In genomic region chr9:95428277-95428676, GRCm38 (mm10) we compare ENCODE assay signal across 22 mouse cellular contexts. TPM values are rescaled to one million over a fixed set of nuclear protein-coding genes. Genes with fewer than 3 reads are reported as not detected.
DNase-seq lines count a peak whose midpoint lies in the region; ATAC-seq and TF ChIP-seq lines count a peak whose summit lies in the region.
"Had no signal": no experiment of that assay in that cellular context is flagged by ENCODE, and none has a peak within 500 bp of the region (broad histone marks: within the 10 kb centered on the region; RNA-seq: fewer than 3 reads in every experiment).

No protein-coding gene starts in this region.

- H3K4me3 ChIP-seq in kidney, embryonic 16.5 days (ENCODE audit: low read length) = no peak overlapping the region
- no peak overlapping the region for H3K4me3 ChIP-seq in lung, embryonic 14.5 days (ENCODE audit: low read depth, low read length)
- H3K4me3 ChIP-seq in neural tube, embryonic 15.5 days (replicated peaks) = no peak overlapping the region
- H3K4me3 ChIP-seq: embryonic facial prominence, embryonic 10.5 days; forebrain, embryonic 13.5 days; heart, adult 2 months; heart, embryonic 13.5 days; hindbrain, embryonic 15.5 days had no signal

- H3K27ac ChIP-seq in kidney, embryonic 16.5 days (ENCODE audit: low read length) = no peak overlapping the region
- no peak overlapping the region for H3K27ac ChIP-seq in lung, embryonic 14.5 days (ENCODE audit: low read depth)
- no peak overlapping the region for H3K27ac ChIP-seq in neural tube, embryonic 15.5 days (replicated peaks)
- H3K27ac ChIP-seq: embryonic facial prominence, embryonic 10.5 days; forebrain, embryonic 13.5 days; heart, adult 2 months; heart, embryonic 13.5 days; hindbrain, embryonic 15.5 days had no signal

- no peak overlapping the region for H3K4me2 ChIP-seq in kidney, embryonic 16.5 days (replicated peaks; ENCODE audit: low read depth, low read length)
- no peak overlapping the region for H3K4me2 ChIP-seq in lung, embryonic 14.5 days
- no peak overlapping the region for H3K4me2 ChIP-seq in neural tube, embryonic 15.5 days
- H3K4me2 ChIP-seq: forebrain, embryonic 13.5 days; heart, embryonic 13.5 days; hindbrain, embryonic 15.5 days had no signal

- H3K4me1 ChIP-seq in kidney, embryonic 16.5 days (ENCODE audit: insufficient read depth, low read length) = 0 out of 2 replicates have a peak, but pooled peaks cover 4% of the 10 kb centered on the region
- no peaks in the 10 kb centered on the region for H3K4me1 ChIP-seq in lung, embryonic 14.5 days (ENCODE audit: insufficient read depth)
- H3K4me1 ChIP-seq in neural tube, embryonic 15.5 days = peaks cover 9% of the 10 kb centered on the region; the same call in 1 of the 2 replicates
- H3K4me1 ChIP-seq: embryonic facial prominence, embryonic 10.5 days; forebrain, embryonic 13.5 days; heart, embryonic 13.5 days; hindbrain, embryonic 15.5 days had no signal

- no peaks in the 10 kb centered on the region for H3K36me3 ChIP-seq in kidney, embryonic 16.5 days (ENCODE audit: insufficient read depth, low read length)
- H3K36me3 ChIP-seq in lung, embryonic 14.5 days (ENCODE audit: insufficient read depth) = no peaks in the 10 kb centered on the region
- H3K36me3 ChIP-seq in neural tube, embryonic 15.5 days = no peaks in the 10 kb centered on the region
- H3K36me3 ChIP-seq: embryonic facial prominence, embryonic 10.5 days; heart, embryonic 13.5 days; hindbrain, embryonic 15.5 days had no signal

- ATAC-seq in kidney, embryonic 16.5 days (ENCODE audit: low FRiP score, low TSS enrichment) = peak; percentile 65
- peak; percentile 69; the same call in 1 of the 2 replicates for ATAC-seq in lung, embryonic 14.5 days (ENCODE audit: insufficient read depth)
- peak; percentile 38; the same call in 1 of the 2 replicates for ATAC-seq in neural tube, embryonic 15.5 days (ENCODE audit: low FRiP score)
- ATAC-seq: activated CD4-positive, CD25-positive, alpha-beta regulatory T cell, adult 4 months; forebrain, embryonic 13.5 days; forebrain, postnatal 0 days; Patski had no signal

- H3K9ac ChIP-seq in kidney, embryonic 16.5 days (replicated peaks; ENCODE audit: low read length) = no peak overlapping the region
- H3K9ac ChIP-seq in lung, embryonic 14.5 days = no peak overlapping the region
- no peak overlapping the region for H3K9ac ChIP-seq in neural tube, embryonic 15.5 days (replicated peaks)
- H3K9ac ChIP-seq: forebrain, embryonic 13.5 days; forebrain, postnatal 0 days; heart, embryonic 13.5 days; hindbrain, embryonic 15.5 days had no signal

- H3K27me3 ChIP-seq in kidney, embryonic 16.5 days (ENCODE audit: insufficient read depth, low read length) = no peaks in the 10 kb centered on the region
- no peaks in the 10 kb centered on the region for H3K27me3 ChIP-seq in lung, embryonic 14.5 days (ENCODE audit: insufficient read depth, low read length)
- no peaks in the 10 kb centered on the region for H3K27me3 ChIP-seq in neural tube, embryonic 15.5 days (replicated peaks)
- H3K27me3 ChIP-seq: CH12.LX; forebrain, embryonic 13.5 days; heart, embryonic 13.5 days; hindbrain, embryonic 15.5 days; Patski had no signal

- 61% methylated on average over 4 of the region's 4 CpGs for WGBS in kidney, embryonic 16.5 days
- WGBS in lung, embryonic 14.5 days = 83% methylated on average over 4 of the region's 4 CpGs
- 75% methylated on average over 4 of the region's 4 CpGs for WGBS in neural tube, embryonic 15.5 days

- no peaks in the 10 kb centered on the region for H3K9me3 ChIP-seq in kidney, embryonic 16.5 days (ENCODE audit: low read length)
- no peaks in the 10 kb centered on the region; the same call in 1 of the 2 replicates for H3K9me3 ChIP-seq in lung, embryonic 14.5 days (ENCODE audit: low read depth, low read length)
- H3K9me3 ChIP-seq in neural tube, embryonic 15.5 days (replicated peaks) = 0 out of 2 replicates have a peak, but pooled peaks cover 4% of the 10 kb centered on the region
- H3K9me3 ChIP-seq: embryonic facial prominence, embryonic 10.5 days; forebrain, embryonic 13.5 days; hindbrain, embryonic 15.5 days had no signal

- DNase-seq in heart, adult 11 months = peak; percentile 74
- no peak for DNase-seq in heart, adult 8-10 months (ENCODE audit: low spot score)
- no peak for DNase-seq in kidney, adult 18-20 months
- peak; percentile 58 for DNase-seq in lung, embryonic 14.5 days
- no peak for DNase-seq in lung, postnatal 14 days
- DNase-seq in neural tube, embryonic 10.5 days (ENCODE audit: extremely low spot score, low spot score) = no peak
- DNase-seq: adrenal gland, adult 2 months; adrenal gland, postnatal 36 days; cerebellum, adult 2 months; forebrain, postnatal 0 days; gastrocnemius, postnatal 36 days; heart, adult 2 months; heart, postnatal 36 days had no signal

- no peak for TF ChIP-seq CTCF in lung, embryonic 14.5 days (IDR thresholded peaks at IDR 0.05; ENCODE audit: low read depth)

RNA-seq across cellular contexts. Expression of gene Chst2, which starts 21.8 kb away (rescaled TPM):
- 1 to 10 TPM in 3 of 4 experiments, under 1 TPM in 1; 0.95 to 1.2 (median 1.0) TPM for total RNA-seq in heart, adult 8-10 months (2022)
- polyA plus RNA-seq in kidney, embryonic 16.5 days (2015; fragmentation: Nextera tagmentation; extraction: Ambion mirVana) = 6.6 and 7.2 TPM in 2 replicates
- polyA plus RNA-seq in lung, embryonic 14.5 days (2014; fragmentation: Nextera tagmentation; extraction: Ambion mirVana) = 14.8 and 16.0 TPM in 2 replicates
- polyA plus RNA-seq in neural tube, embryonic 15.5 days (2015; fragmentation: Nextera tagmentation; extraction: Ambion mirVana) = 14.6 and 15.9 TPM in 2 replicates
- total RNA-seq: CH12.LX had no signal

Comparison
In these comparisons a context has a peak if more than half of its experiments do, and no peak if none do; other contexts are left out.
1. DNase-seq: peak in heart, adult 11 months (single experiment) and lung, embryonic 14.5 days (single experiment); none in heart, adult 8-10 months (single experiment), kidney, adult 18-20 months (single experiment), lung, postnatal 14 days (single experiment) and neural tube, embryonic 10.5 days (single experiment).
2. Peak in every context shown above with its lines, with median percentiles within 50 percentile points of each other: ATAC-seq.